Mouse (Mus musculus) MEL (cell line): ENCODE measurements at regions not wholly inside any gene's neighbourhood (a gene's known extent, or its start where the extent isn't known, plus 50 kb on each side); places are given as distances from the start of the nearest gene placed in this dataset.

Source experiments
- CHD1 ChIP-seq: IDR thresholded peaks from 2 replicates; pipeline ENCODE4 v1.6.1; 2012; ENCODE audit warnings: low read depth, mild to moderate bottlenecking, inconsistent platforms, low read length, improper control_type of control experiment
- CTCF ChIP-seq, 3 experiments: IDR thresholded peaks in 2 of 3; conservative IDR thresholded peaks in 1 of 3; 2 replicates each; pipeline ENCODE4 v1.5.1; 2011 to 2012; ENCODE audit warnings: low read length in 3 of 3, low read depth in 2 of 3, mild to moderate bottlenecking in 2 of 3, improper control_type of control experiment in 1 of 3, inconsistent platforms in 1 of 3, mixed read lengths in 1 of 3, moderate library complexity in 1 of 3; ENCODE audit not compliant: control insufficient read depth in 1 of 3, insufficient read depth in 1 of 3, poor library complexity in 1 of 3, severe bottlenecking in 1 of 3
- ELF1 ChIP-seq: IDR thresholded peaks from 2 replicates; pipeline ENCODE4 v1.6.1; 2014; ENCODE audit warnings: low read depth, mild to moderate bottlenecking, inconsistent platforms, low read length, improper control_type of control experiment, moderate library complexity
- EP300 ChIP-seq, 2 experiments: IDR thresholded peaks; 2 replicates each; pipeline ENCODE4 v1.6.1; 2011; ENCODE audit warnings: improper control_type of control experiment in 2 of 2, low read length in 2 of 2, low read depth in 1 of 2, mild to moderate bottlenecking in 1 of 2
- ETS1 ChIP-seq: IDR thresholded peaks from 2 replicates; pipeline ENCODE4 v1.6.1; 2012; ENCODE audit warnings: low read depth, mild to moderate bottlenecking, inconsistent platforms, low read length, improper control_type of control experiment, moderate library complexity
- GATA1 ChIP-seq: IDR thresholded peaks from 2 replicates; pipeline ENCODE4 v1.6.1; 2011; ENCODE audit warnings: low read depth, low read length, improper control_type of control experiment
- MAFK ChIP-seq: IDR thresholded peaks from 2 replicates; pipeline ENCODE4 v1.6.1; 2011; ENCODE audit warnings: low read depth, mild to moderate bottlenecking, low read length, improper control_type of control experiment, borderline replicate concordance
- POLR2A ChIP-seq, 2 experiments: IDR thresholded peaks; 2 replicates each; pipeline ENCODE4 v1.6.1; 2011 to 2012; ENCODE audit warnings: low read length in 2 of 2, mild to moderate bottlenecking in 2 of 2, control low read depth in 1 of 2, improper control_type of control experiment in 1 of 2, low read depth in 1 of 2, moderate library complexity in 1 of 2; ENCODE audit not compliant: control insufficient read depth in 1 of 2, insufficient read depth in 1 of 2, poor library complexity in 1 of 2
- TAL1 ChIP-seq: IDR thresholded peaks from 2 replicates; pipeline ENCODE4 v1.6.1; 2012; ENCODE audit warnings: mild to moderate bottlenecking, inconsistent platforms, low read length, moderate library complexity, mixed read lengths

DNA sequence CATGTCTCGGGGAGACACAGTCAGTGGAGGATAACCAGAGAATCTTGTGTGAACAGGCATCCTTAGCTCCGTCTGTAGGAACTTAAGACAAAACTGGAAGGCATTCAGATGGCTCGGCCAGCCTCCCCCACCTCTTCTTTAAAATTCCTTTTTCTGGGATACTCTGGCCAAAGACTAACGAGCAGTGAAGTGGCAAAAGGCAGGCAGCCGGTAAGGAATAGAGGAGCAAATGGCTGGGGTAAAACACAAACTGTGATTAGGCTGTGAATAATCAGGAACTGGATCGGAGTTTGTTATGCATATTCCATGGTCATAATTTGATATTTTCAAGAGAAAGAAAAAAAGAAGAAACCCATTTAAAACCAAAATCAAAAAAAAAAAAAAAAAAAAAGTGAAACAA lies 287.8 kb upstream of the Vrk2 start:
- no peak for TF ChIP-seq ELF1
- no peak for TF ChIP-seq CTCF (IDR thresholded peaks at IDR 0.05 in 2 of 3, conservative IDR thresholded peaks at IDR 0.05 in 1 of 3; ENCODE audit: control insufficient read depth in 1 of 3, insufficient read depth in 1 of 3, low read depth in 2 of 3, low read length in 3 of 3, poor library complexity in 1 of 3, severe bottlenecking in 1 of 3)
- TF ChIP-seq ETS1, result no peak
- TF ChIP-seq GATA1, result no peak
- no peak for TF ChIP-seq TAL1
- TF ChIP-seq EP300 (IDR thresholded peaks at IDR 0.05; ENCODE audit: low read depth in 1 of 2, low read length in 2 of 2), result no peak
- no peak for TF ChIP-seq POLR2A (IDR thresholded peaks at IDR 0.05; ENCODE audit: control insufficient read depth in 1 of 2, insufficient read depth in 1 of 2, low read depth in 1 of 2, low read length in 2 of 2, poor library complexity in 1 of 2)
- no peak for TF ChIP-seq CHD1
- TF ChIP-seq MAFK, result no peak
